Mouse (Mus musculus) brain, embryonic 18.5 days (tissue): ENCODE measurements at regions not wholly inside any gene's neighbourhood (a gene's known extent, or its start where the extent isn't known, plus 50 kb on each side); places are given as distances from the start of the nearest gene placed in this dataset.

Experiments used
- DNase-seq: peaks from one replicate; pipeline ENCODE4 v3.0.0-alpha.2; 2012; ENCODE audit warnings: low read depth, low spot score

- peak; percentile 30 for DNase-seq
Observed at GRCm38 (mm10) chrX:61823604-61824003, 114.3 kb downstream of the Ldoc1 start.

- DNase-seq = no peak
Observed at GRCm38 (mm10) chrX:61824330-61824729, 115.0 kb downstream of the Ldoc1 start.
